Mouse (Mus musculus) colon, adult 2 months (tissue): ENCODE measurements around the gene Dynlt1b. TPM values are rescaled to one million over a fixed set of nuclear protein-coding genes. Genes with fewer than 3 reads are reported as not detected.

Experiments
- polyA plus RNA-seq: library from polyadenylated mRNA; depleted of rRNA; stranded (reverse); fragments of >200 nt; gene quantifications from 2 replicates; pipeline ENCODE4 v1.2.3, GENCODE M21; 2012; rRNA removed

Gene Dynlt1b
- 194 and 217 TPM in 2 replicates for polyA plus RNA-seq

GRCm38 (mm10) chr17:6429945-6430344 lies at the start of gene Dynlt1b:
Gene Dynlt1b, plus strand, starts transcription at chr17:6430112.

Other genes starting within 250 kb of the Dynlt1b start
- gene Tmem181a, start 173.3 kb upstream of the Dynlt1b start, polyA plus RNA-seq = 24.9 and 37.2 TPM in 2 replicates
- 2.4 and 3.1 TPM in 2 replicates for gene Dynlt1a, start 112.6 kb upstream of the Dynlt1b start, polyA plus RNA-seq
- gene Dynlt1c, start 171.6 kb downstream of the Dynlt1b start, polyA plus RNA-seq = 7.6 and 8.9 TPM in 2 replicates
- 49.6 and 57.8 TPM in 2 replicates for gene Dynlt1f, start 225.8 kb downstream of the Dynlt1b start, polyA plus RNA-seq
- 0.21 and 0.34 TPM in 2 replicates for gene Sytl3, start 229.0 kb downstream of the Dynlt1b start, polyA plus RNA-seq